Mouse (Mus musculus) liver, embryonic 16.5 days (tissue): ENCODE data around the gene Slc26a9. TPM values are rescaled to one million over a fixed set of nuclear protein-coding genes. Genes with fewer than 3 reads are reported as not detected.

Source experiments
- polyA plus RNA-seq: library from polyadenylated mRNA; unstranded; fragments of >200 nt; fragmentation: Nextera tagmentation; extraction: Ambion mirVana; gene quantifications from 2 replicates; pipeline ENCODE4 v1.2.1, GENCODE M21; 2015

Gene Slc26a9
- polyA plus RNA-seq, 1 experiment from 2014 or later: 0.06 TPM

Other genes starting within 250 kb of the Slc26a9 start
- 3.7 and 5.3 TPM in 2 replicates for gene Srgap2, start 216.7 kb upstream of the Slc26a9 start, polyA plus RNA-seq
- gene Fam72a, start 216.1 kb upstream of the Slc26a9 start, polyA plus RNA-seq: 0.97 and 1.3 TPM in 2 replicates
- not detected in 2 replicates for gene Avpr1b, start 144.8 kb upstream of the Slc26a9 start, polyA plus RNA-seq
- gene Ctse, start 105.7 kb upstream of the Slc26a9 start, polyA plus RNA-seq: 29.5 and 33.8 TPM in 2 replicates
- gene Rab7b, start 55.3 kb upstream of the Slc26a9 start, polyA plus RNA-seq: 0.96 and 1.3 TPM in 2 replicates
- gene Pm20d1, start 53.4 kb downstream of the Slc26a9 start, polyA plus RNA-seq: 5.4 and 6.4 TPM in 2 replicates
- gene Slc41a1, start 83.5 kb downstream of the Slc26a9 start, polyA plus RNA-seq: 1.0 and 1.2 TPM in 2 replicates
- 9.4 and 10.0 TPM in 2 replicates for gene Rab29, start 123.2 kb downstream of the Slc26a9 start, polyA plus RNA-seq
- gene Nucks1, start 166.5 kb downstream of the Slc26a9 start, polyA plus RNA-seq: 25.1 and 27.4 TPM in 2 replicates
- gene Slc45a3, start 218.9 kb downstream of the Slc26a9 start, polyA plus RNA-seq: 3.0 and 3.2 TPM in 2 replicates